Mouse (Mus musculus) c-Kit-positive CD71-negative TER-119-negative erythroid progenitor cells, embryonic 14.5 days (primary cell): ENCODE measurements around the gene Sp2.
A peak's percentile ranks its signal among the peaks of the same experiment; 100 is the strongest.

Experiments used
- DNase-seq: peaks from one replicate; pipeline ENCODE4 v3.0.0-alpha.2; 2013; ENCODE audit warnings: low read depth

Sp2 gene

GRCm38 (mm10) chr11:96938426-96938800 is 44.3 kb downstream of the Sp2 start:
- DNase-seq: no peak

GRCm38 (mm10) chr11:96937549-96938425 is 45.0 kb downstream of the Sp2 start:
- DNase-seq: no peak

GRCm38 (mm10) chr11:96935872-96936650 is 46.7 kb downstream of the Sp2 start:
- no peak for DNase-seq

GRCm38 (mm10) chr11:96934921-96935356 is 47.8 kb downstream of the Sp2 start:
- no peak for DNase-seq

- no peak for DNase-seq
These were observed 49.0 kb downstream of the Sp2 start for GRCm38 (mm10) chr11:96933562-96934276.

- DNase-seq: no peak
These were observed 51.3 kb downstream of the Sp2 start for GRCm38 (mm10) chr11:96931327-96932062.

GRCm38 (mm10) chr11:96929766-96930331 is 52.9 kb downstream of the Sp2 start:
- no peak for DNase-seq

GRCm38 (mm10) chr11:96929096-96929765 is 53.5 kb downstream of the Sp2 start:
- no peak for DNase-seq

GRCm38 (mm10) chr11:96928691-96929090 is 54.1 kb downstream of the Sp2 start:
- DNase-seq: no peak

- no peak for DNase-seq
These were observed 54.7 kb downstream of the Sp2 start, which contains the start of gene Prr15l for GRCm38 (mm10) chr11:96928088-96928487. Prr15l (plus strand) TSS chr11:96928104.

- no peak for DNase-seq
These were observed 56.2 kb downstream of the Sp2 start for GRCm38 (mm10) chr11:96926587-96926986.

GRCm38 (mm10) chr11:96925469-96926148 is 57.1 kb downstream of the Sp2 start:
- DNase-seq: no peak

GRCm38 (mm10) chr11:96924861-96925260 is 57.9 kb downstream of the Sp2 start:
- no peak for DNase-seq

- DNase-seq: no peak
These were observed 63.8 kb downstream of the Sp2 start for GRCm38 (mm10) chr11:96919003-96919402.

- DNase-seq: no peak
These were observed 65.3 kb downstream of the Sp2 start for GRCm38 (mm10) chr11:96917415-96917814.

GRCm38 (mm10) chr11:96916885-96917396 is 65.8 kb downstream of the Sp2 start:
- no peak for DNase-seq

GRCm38 (mm10) chr11:96916044-96916884 is 66.5 kb downstream of the Sp2 start, which contains the start of gene Cdk5rap3:
Cdk5rap3 (minus strand) TSS chr11:96916496.
- peak; percentile 99 for DNase-seq

- no peak for DNase-seq
These were observed 70.1 kb downstream of the Sp2 start for GRCm38 (mm10) chr11:96912682-96913081.

- DNase-seq: peak; percentile 77
These were observed 72.8 kb downstream of the Sp2 start for GRCm38 (mm10) chr11:96910003-96910402.
